Mouse (Mus musculus): ENCODE data around the gene Ppp5c. TPM values are rescaled to one million over a fixed set of nuclear protein-coding genes. Genes with fewer than 3 reads are reported as not detected.

The Ppp5c gene
- total and polyA plus RNA-seq, 2 experiments from 2014 or later = 65.7 to 137 TPM

DNA sequence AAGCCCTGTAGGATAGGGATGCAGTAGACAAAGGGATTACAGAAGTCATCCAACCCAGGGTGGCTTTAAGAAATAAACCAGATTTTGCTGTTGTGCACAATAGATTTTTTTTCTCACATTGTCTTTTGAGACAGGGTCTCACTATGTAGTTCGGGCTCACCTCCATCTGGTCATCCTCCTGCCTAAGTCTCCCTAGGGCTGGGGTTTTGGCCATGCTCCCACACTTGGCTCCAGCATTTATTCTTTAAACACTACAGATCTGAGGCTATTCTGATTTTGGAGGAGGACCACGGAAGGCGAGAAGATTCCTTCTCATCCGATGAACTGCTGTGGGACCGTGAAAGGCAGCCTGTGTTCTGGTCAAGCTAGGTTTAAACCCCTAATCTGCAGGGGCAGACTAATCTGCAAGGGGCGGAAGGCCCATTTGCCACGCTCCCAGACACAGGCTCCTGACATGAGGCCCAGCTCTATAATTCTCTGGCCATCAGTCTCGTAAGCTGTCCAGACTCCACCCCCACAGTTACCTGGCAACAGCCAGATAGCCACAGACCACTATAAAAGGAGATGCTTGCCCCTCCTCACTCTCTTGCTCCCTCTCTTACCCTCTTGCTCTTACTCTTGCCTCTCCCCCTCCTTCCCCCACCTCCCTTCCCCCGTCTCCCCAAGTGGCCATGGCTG is 10.4 kb upstream of the Ppp5c start:
- H3K4me1 ChIP-seq (ENCODE audit: insufficient read depth) = no peaks in the 10 kb centered on the region
- no peak overlapping the region for H3K27ac ChIP-seq (ENCODE audit: low read depth, low read length)
- H3K27me3 ChIP-seq (ENCODE audit: insufficient read depth, low read length) = no peaks in the 10 kb centered on the region
- no peak for TF ChIP-seq CTCF (IDR thresholded peaks at IDR 0.05; ENCODE audit: low read depth)
- 44% methylated on average over 9 of the region's 9 CpGs for WGBS
- no peak overlapping the region for H3K9ac ChIP-seq
- no peak overlapping the region for H3K4me2 ChIP-seq (ENCODE audit: low read depth)
- H3K36me3 ChIP-seq (ENCODE audit: insufficient read depth) = no peaks in the 10 kb centered on the region
- ATAC-seq (0 out of 2 replicates have a peak, but pooled peaks have one; percentile 20), DNase-seq (no peak)
- H3K4me3 ChIP-seq (ENCODE audit: low read depth, low read length) = no peak overlapping the region
- H3K9me3 ChIP-seq (ENCODE audit: low read length) = no peaks in the 10 kb centered on the region

DNA sequence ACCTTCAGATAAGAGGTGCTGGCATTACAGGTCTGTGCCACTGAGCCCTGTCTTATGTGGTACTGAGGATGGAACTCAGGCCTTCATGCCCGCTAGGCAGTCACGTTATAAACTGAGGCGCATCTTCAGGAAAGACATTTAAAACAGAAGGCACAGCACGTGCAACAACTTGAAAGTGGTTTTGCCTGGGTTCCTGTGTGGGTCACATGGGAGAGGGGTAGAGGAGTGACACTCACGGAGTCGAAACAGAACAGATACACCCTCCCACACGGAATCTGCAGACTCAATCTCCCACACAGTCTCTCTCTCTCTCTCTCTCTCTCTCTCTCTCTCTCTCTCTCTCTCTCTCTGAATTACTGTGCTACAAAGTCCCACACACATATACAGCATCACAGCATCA is 2.5 kb upstream of the Ppp5c start:
- H3K9ac ChIP-seq = no peak overlapping the region
- 86% methylated on average over 7 of the region's 7 CpGs for WGBS
- no peak overlapping the region for H3K27ac ChIP-seq (ENCODE audit: low read depth, low read length)
- no peak overlapping the region for H3K4me2 ChIP-seq (ENCODE audit: low read depth)
- TF ChIP-seq CTCF (IDR thresholded peaks at IDR 0.05; ENCODE audit: low read depth) = no peak
- no peak overlapping the region for H3K4me3 ChIP-seq (ENCODE audit: low read depth, low read length)
- ATAC-seq (no peak), DNase-seq (no peak)
- H3K27me3 ChIP-seq (ENCODE audit: insufficient read depth, low read length) = no peaks in the 10 kb centered on the region
- H3K9me3 ChIP-seq (ENCODE audit: low read length) = no peaks in the 10 kb centered on the region
- peaks cover 11% of the 10 kb centered on the region; the same call in 1 of the 2 replicates for H3K4me1 ChIP-seq (ENCODE audit: insufficient read depth)
- no peaks in the 10 kb centered on the region for H3K36me3 ChIP-seq (ENCODE audit: insufficient read depth)

DNA sequence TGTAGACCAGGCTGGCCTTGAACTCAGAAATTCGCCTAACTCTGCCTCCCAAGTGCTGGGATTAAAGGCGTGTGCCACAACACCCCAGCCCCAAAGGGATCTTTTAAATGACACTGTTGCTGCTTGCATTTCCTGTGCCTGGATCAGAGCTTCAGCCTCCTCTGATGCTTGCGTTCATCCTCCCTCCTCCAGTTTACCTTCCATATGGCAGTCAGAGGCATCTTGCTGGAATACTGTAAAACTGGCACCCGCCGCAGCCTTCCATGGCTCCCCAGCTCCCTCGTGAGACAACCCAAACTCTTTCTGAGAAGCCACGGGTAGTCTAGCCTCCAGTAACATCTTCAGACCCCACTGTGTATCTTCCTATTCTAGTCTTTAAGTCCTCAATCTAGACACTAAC is 1.2 kb upstream of the Ppp5c start:
- H3K4me1 ChIP-seq (ENCODE audit: insufficient read depth) = peaks cover 11% of the 10 kb centered on the region; the same call in 1 of the 2 replicates
- TF ChIP-seq CTCF (IDR thresholded peaks at IDR 0.05; ENCODE audit: low read depth) = no peak
- DNase-seq = no peak
- no peak overlapping the region for H3K27ac ChIP-seq (ENCODE audit: low read depth, low read length)
- no peaks in the 10 kb centered on the region for H3K9me3 ChIP-seq (ENCODE audit: low read length)
- no peak overlapping the region for H3K4me3 ChIP-seq (ENCODE audit: low read depth, low read length)
- no peak for ATAC-seq
- H3K27me3 ChIP-seq (ENCODE audit: insufficient read depth, low read length) = no peaks in the 10 kb centered on the region
- no peak overlapping the region for H3K9ac ChIP-seq
- no peak overlapping the region for H3K4me2 ChIP-seq (ENCODE audit: low read depth)
- H3K36me3 ChIP-seq (ENCODE audit: insufficient read depth) = peaks cover 5% of the 10 kb centered on the region; the same call in 1 of the 2 replicates
- WGBS = 67% methylated on average over 7 of the region's 7 CpGs

DNA sequence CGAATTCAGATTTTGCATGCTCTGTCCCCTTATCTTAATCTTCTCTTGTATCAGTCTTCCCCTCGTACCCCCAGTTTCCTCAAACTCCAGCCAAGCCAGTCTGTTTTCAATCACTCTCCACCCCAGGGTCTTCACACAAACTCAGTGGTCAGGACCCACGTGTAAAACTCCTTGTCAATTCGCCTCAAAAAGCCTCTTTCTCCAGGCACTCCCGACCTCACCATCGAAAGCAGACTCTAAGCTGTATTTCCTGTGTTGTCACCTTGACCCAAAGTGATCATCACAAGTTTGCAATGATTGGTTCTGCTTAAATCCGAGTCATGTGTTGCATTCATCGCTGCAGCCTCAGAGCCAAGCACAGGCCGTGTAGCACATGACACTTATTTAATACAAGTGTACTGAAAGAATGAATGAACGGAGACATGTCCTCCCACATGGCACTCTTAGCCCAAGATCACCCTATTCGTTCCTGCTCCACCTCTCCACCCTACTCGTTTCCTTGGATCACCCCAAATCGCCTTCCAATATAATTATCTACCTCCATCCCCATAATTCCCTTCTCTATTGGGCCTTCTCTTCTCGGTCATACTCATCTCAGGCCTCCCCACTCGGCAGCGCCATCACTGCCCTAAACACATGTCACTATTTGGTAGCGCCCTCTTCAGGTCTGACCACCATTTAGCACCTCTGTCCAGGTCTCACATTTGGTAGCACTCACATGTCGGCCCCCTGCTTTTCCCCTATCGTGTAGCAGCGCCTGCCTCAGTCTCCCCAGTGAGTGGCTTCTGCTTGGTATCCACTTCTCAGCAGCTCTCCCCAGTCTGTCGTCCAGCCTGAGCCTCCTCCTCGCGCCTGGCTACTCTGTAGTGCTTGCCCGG is 775 bp downstream of the Ppp5c start:
- 9% methylated on average over 24 of the region's 24 CpGs for WGBS
- peaks cover 11% of the 10 kb centered on the region; the same call in 1 of the 2 replicates for H3K4me1 ChIP-seq (ENCODE audit: insufficient read depth)
- ATAC-seq (peak; percentile 73), DNase-seq (peak; percentile 62)
- no peaks in the 10 kb centered on the region for H3K9me3 ChIP-seq (ENCODE audit: low read length)
- peak overlapping the region; percentile 83 for H3K9ac ChIP-seq
- H3K27ac ChIP-seq (ENCODE audit: low read depth, low read length) = peak overlapping the region; percentile 51; the same call in 1 of the 2 replicates
- H3K4me2 ChIP-seq (ENCODE audit: low read depth) = peak overlapping the region; percentile 62
- H3K4me3 ChIP-seq (ENCODE audit: low read depth, low read length) = peak overlapping the region; percentile 80
- peaks cover 22% of the 10 kb centered on the region for H3K36me3 ChIP-seq (ENCODE audit: insufficient read depth)
- no peaks in the 10 kb centered on the region for H3K27me3 ChIP-seq (ENCODE audit: insufficient read depth, low read length)
- TF ChIP-seq CTCF (IDR thresholded peaks at IDR 0.05; ENCODE audit: low read depth) = peak; percentile 68

DNA sequence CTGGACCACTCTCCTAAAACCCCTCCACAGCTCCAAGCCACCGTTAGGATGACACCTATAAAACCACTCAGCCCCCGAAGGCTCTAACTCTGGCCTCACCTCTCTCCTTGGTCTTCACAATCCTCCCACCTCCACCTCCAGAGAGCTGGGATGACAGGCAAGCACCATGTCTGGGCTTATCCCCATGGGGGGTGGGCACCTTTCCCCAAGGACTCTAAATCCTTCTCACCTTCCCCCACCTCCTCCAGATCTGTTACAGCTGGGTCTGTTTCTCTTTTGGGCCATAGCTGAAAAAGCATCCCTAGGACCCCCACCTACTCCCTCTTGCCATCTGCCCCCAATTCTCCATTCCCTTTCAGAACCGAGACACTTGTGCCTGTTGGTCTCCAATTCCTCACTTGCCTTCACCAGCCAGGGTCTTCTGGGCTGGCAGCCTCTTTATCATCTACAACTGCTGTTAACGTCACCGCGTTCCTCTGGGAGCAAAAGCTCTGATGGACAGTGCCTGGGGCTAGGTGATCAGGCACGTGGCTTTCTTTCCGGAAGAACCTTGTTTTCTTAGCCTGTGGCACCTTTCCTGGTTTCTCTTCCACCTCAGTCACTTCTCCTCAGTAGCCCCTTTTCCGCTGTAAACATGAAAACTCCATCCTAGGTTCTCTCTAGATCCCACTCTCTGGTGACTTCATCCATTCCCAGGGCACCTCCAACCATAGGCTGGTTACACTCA is 1.7 kb downstream of the Ppp5c start:
- Histone ChIP-seq H3K27ac (ENCODE audit: low read depth, low read length) (no peak overlapping the region), H3K4me3 (ENCODE audit: low read depth, low read length) (no peak overlapping the region), H3K4me2 (ENCODE audit: low read depth) (peak overlapping the region; percentile 62), H3K36me3 (ENCODE audit: insufficient read depth) (peaks cover 31% of the 10 kb centered on the region), H3K27me3 (ENCODE audit: insufficient read depth, low read length) (no peaks in the 10 kb centered on the region), H3K9me3 (ENCODE audit: low read length) (no peaks in the 10 kb centered on the region), H3K4me1 (ENCODE audit: insufficient read depth) (peaks cover 11% of the 10 kb centered on the region; the same call in 1 of the 2 replicates), H3K9ac (no peak overlapping the region)
- 78% methylated on average over 9 of the region's 9 CpGs for WGBS
- DNase-seq = no peak
- no peak for ATAC-seq
- no peak for TF ChIP-seq CTCF (IDR thresholded peaks at IDR 0.05; ENCODE audit: low read depth)

DNA sequence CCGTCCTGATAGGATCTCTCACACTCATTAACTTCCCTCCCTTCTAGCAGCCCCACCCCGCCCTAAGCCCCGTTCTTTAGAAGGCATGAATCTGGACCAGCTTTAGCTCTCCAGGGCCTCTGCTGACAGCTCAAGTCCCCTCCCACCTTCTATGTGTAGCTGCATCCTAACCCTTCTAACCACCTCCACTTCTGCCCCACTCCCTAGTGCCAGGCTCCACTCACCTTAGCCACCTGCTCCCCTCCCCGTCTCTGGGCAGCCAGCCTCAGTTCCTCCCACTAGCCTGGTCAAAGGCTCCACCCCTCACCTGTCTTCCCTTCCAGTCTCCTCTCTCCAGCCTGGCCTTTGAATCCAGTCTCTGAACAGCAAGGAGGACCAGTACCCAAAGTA is 2.2 kb downstream of the Ppp5c start:
- no peaks in the 10 kb centered on the region for H3K9me3 ChIP-seq (ENCODE audit: low read length)
- H3K4me3 ChIP-seq (ENCODE audit: low read depth, low read length) = no peak overlapping the region
- no peak overlapping the region for H3K9ac ChIP-seq
- no peak overlapping the region for H3K4me2 ChIP-seq (ENCODE audit: low read depth)
- DNase-seq (no peak), ATAC-seq (no peak)
- peaks cover 36% of the 10 kb centered on the region for H3K36me3 ChIP-seq (ENCODE audit: insufficient read depth)
- no peak for TF ChIP-seq CTCF (IDR thresholded peaks at IDR 0.05; ENCODE audit: low read depth)
- no peak overlapping the region for H3K27ac ChIP-seq (ENCODE audit: low read depth, low read length)
- WGBS = 80% methylated on average over 4 of the region's 4 CpGs
- peaks cover 11% of the 10 kb centered on the region; the same call in 1 of the 2 replicates for H3K4me1 ChIP-seq (ENCODE audit: insufficient read depth)
- H3K27me3 ChIP-seq (ENCODE audit: insufficient read depth, low read length) = no peaks in the 10 kb centered on the region
